ENCODE assay signal across 7 mouse cellular contexts in genomic region chr2:152048003-152048980, GRCm38 (mm10). TPM values are rescaled to one million over a fixed set of nuclear protein-coding genes. Genes with fewer than 3 reads are reported as not detected.
A peak's percentile ranks its signal among the peaks of the same experiment; 100 is the strongest.
DNase-seq lines count a peak whose midpoint lies in the region; ATAC-seq lines count a peak whose summit lies in the region.

No protein-coding gene starts in this region.

- H3K9me3 ChIP-seq in embryonic facial prominence, embryonic 11.5 days (replicated peaks; ENCODE audit: control insufficient read depth, low read length): no peaks in the 10 kb centered on the region
- no peaks in the 10 kb centered on the region for H3K9me3 ChIP-seq in hindbrain, embryonic 13.5 days
- H3K9me3 ChIP-seq in midbrain, embryonic 14.5 days (ENCODE audit: control insufficient read depth, low read length): no peaks in the 10 kb centered on the region

- intact Hi-C loops in left cerebral cortex, postnatal 4 days (cut with DNase I): no loop called here

- H3K27me3 ChIP-seq in embryonic facial prominence, embryonic 11.5 days (ENCODE audit: control insufficient read depth, insufficient read depth, low read length): peaks cover 35% of the 10 kb centered on the region
- H3K27me3 ChIP-seq in hindbrain, embryonic 13.5 days: no peaks in the 10 kb centered on the region
- no peaks in the 10 kb centered on the region for H3K27me3 ChIP-seq in midbrain, embryonic 14.5 days (ENCODE audit: control insufficient read depth, insufficient read depth, low read length)

- H3K27ac ChIP-seq in embryonic facial prominence, embryonic 11.5 days (replicated peaks; ENCODE audit: low read depth, low read length): peak overlapping the region; percentile 28; the same call in 1 of the 2 replicates
- H3K27ac ChIP-seq in hindbrain, embryonic 13.5 days: peak overlapping the region; percentile 96
- H3K27ac ChIP-seq in midbrain, embryonic 14.5 days (replicated peaks; ENCODE audit: low read depth, low read length): peak overlapping the region; percentile 90

- H3K4me2 ChIP-seq in embryonic facial prominence, embryonic 11.5 days (ENCODE audit: low read depth, low read length): peak overlapping the region; percentile 97
- H3K4me2 ChIP-seq in hindbrain, embryonic 13.5 days: peak overlapping the region; percentile 88
- peak overlapping the region; percentile 92 for H3K4me2 ChIP-seq in midbrain, embryonic 14.5 days (ENCODE audit: low read length)

- H3K9ac ChIP-seq in embryonic facial prominence, embryonic 11.5 days (replicated peaks; ENCODE audit: low read length): peak overlapping the region; percentile 75
- peak overlapping the region; percentile 82 for H3K9ac ChIP-seq in hindbrain, embryonic 13.5 days
- H3K9ac ChIP-seq in midbrain, embryonic 14.5 days (replicated peaks; ENCODE audit: low read length): peak overlapping the region; percentile 69

- peak overlapping the region; percentile 49 for H3K4me3 ChIP-seq in embryonic facial prominence, embryonic 11.5 days (ENCODE audit: low read depth, low read length)
- H3K4me3 ChIP-seq in hindbrain, embryonic 13.5 days: peak overlapping the region; percentile 47
- peak overlapping the region; percentile 43 for H3K4me3 ChIP-seq in midbrain, embryonic 14.5 days (replicated peaks; ENCODE audit: low read depth, low read length)

- H3K4me1 ChIP-seq in embryonic facial prominence, embryonic 11.5 days (ENCODE audit: control insufficient read depth, insufficient read depth, low read length): peaks cover 8% of the 10 kb centered on the region; the same call in 1 of the 2 replicates
- peaks cover 60% of the 10 kb centered on the region for H3K4me1 ChIP-seq in hindbrain, embryonic 13.5 days (replicated peaks)
- peaks cover 52% of the 10 kb centered on the region for H3K4me1 ChIP-seq in midbrain, embryonic 14.5 days (ENCODE audit: control insufficient read depth, insufficient read depth, low read length)

- WGBS in embryonic facial prominence, embryonic 11.5 days: under 1% methylated on average over 53 of the region's 82 CpGs
- WGBS in hindbrain, embryonic 13.5 days: under 1% methylated on average over 74 of the region's 82 CpGs
- under 1% methylated on average over 80 of the region's 82 CpGs for WGBS in midbrain, embryonic 14.5 days

- peak; percentile 66 for DNase-seq in left cerebral cortex, postnatal 4 days
- no peak for DNase-seq in left cerebral cortex, adult 9 months (ENCODE audit: low spot score in 2 of 2)
- peak; percentile 42 for DNase-seq in embryonic facial prominence, embryonic 11.5 days (ENCODE audit: low spot score)
- DNase-seq in midbrain, embryonic 14.5 days: peak; percentile 78
- DNase-seq in urinary bladder, postnatal 4 days (ENCODE audit: low spot score in 2 of 2): no peak

- H3K36me3 ChIP-seq in embryonic facial prominence, embryonic 11.5 days (replicated peaks; ENCODE audit: control insufficient read depth, insufficient read depth, low read depth, low read length): no peaks in the 10 kb centered on the region
- H3K36me3 ChIP-seq in hindbrain, embryonic 13.5 days: no peaks in the 10 kb centered on the region
- H3K36me3 ChIP-seq in midbrain, embryonic 14.5 days (ENCODE audit: control insufficient read depth, insufficient read depth, low read length): no peaks in the 10 kb centered on the region

- peak; percentile 46; the same call in 1 of the 2 replicates for ATAC-seq in embryonic facial prominence, embryonic 11.5 days (replicated peaks; ENCODE audit: insufficient number of reproducible peaks, low FRiP score, low TSS enrichment, low read depth)
- peak; percentile 57 for ATAC-seq in hindbrain, embryonic 13.5 days (ENCODE audit: low FRiP score)
- peak; percentile 74 for ATAC-seq in midbrain, embryonic 14.5 days (ENCODE audit: low FRiP score, low TSS enrichment)
- ATAC-seq in frontal cortex, adult (ENCODE audit: low TSS enrichment): no peak

RNA-seq across cellular contexts. Expression of gene Scrt2, which starts 33.0 kb away (rescaled TPM):
- 10 to 100 TPM; 20.0 to 25.2 TPM for total RNA-seq in left cerebral cortex, postnatal 4 days (2021)
- 1.9 and 2.6 TPM in 2 replicates for polyA plus RNA-seq in embryonic facial prominence, embryonic 11.5 days (2014; fragmentation: Nextera tagmentation; extraction: Ambion mirVana)
- polyA plus RNA-seq in hindbrain, embryonic 13.5 days (2015; fragmentation: Nextera tagmentation; extraction: Ambion mirVana): 24.0 and 27.8 TPM in 2 replicates
- 16.4 and 18.4 TPM in 2 replicates for polyA plus RNA-seq in midbrain, embryonic 14.5 days (2014; fragmentation: Nextera tagmentation; extraction: Ambion mirVana)

RNA-seq across cellular contexts. Expression of gene Slc52a3, which starts 52.0 kb away (rescaled TPM):
- total RNA-seq in left cerebral cortex, postnatal 4 days (2021): 1 to 10 TPM; 2.2 to 2.5 TPM
- polyA plus RNA-seq in embryonic facial prominence, embryonic 11.5 days (2014; fragmentation: Nextera tagmentation; extraction: Ambion mirVana): 0.36 and 0.72 TPM in 2 replicates
- polyA plus RNA-seq in hindbrain, embryonic 13.5 days (2015; fragmentation: Nextera tagmentation; extraction: Ambion mirVana): 0.55 and 1.2 TPM in 2 replicates
- 0.42 and 0.74 TPM in 2 replicates for polyA plus RNA-seq in midbrain, embryonic 14.5 days (2014; fragmentation: Nextera tagmentation; extraction: Ambion mirVana)

RNA-seq across cellular contexts. Expression of gene Srxn1, which starts 57.0 kb away (rescaled TPM):
- 10 to 100 TPM; 17.7 to 18.8 TPM for total RNA-seq in left cerebral cortex, postnatal 4 days (2021)
- 10.0 and 10.6 TPM in 2 replicates for polyA plus RNA-seq in embryonic facial prominence, embryonic 11.5 days (2014; fragmentation: Nextera tagmentation; extraction: Ambion mirVana)
- polyA plus RNA-seq in hindbrain, embryonic 13.5 days (2015; fragmentation: Nextera tagmentation; extraction: Ambion mirVana): 16.1 and 16.8 TPM in 2 replicates
- 11.5 and 17.4 TPM in 2 replicates for polyA plus RNA-seq in midbrain, embryonic 14.5 days (2014; fragmentation: Nextera tagmentation; extraction: Ambion mirVana)

Comparison
In these comparisons a context has a peak if more than half of its experiments do, and no peak if none do; other contexts are left out.
1. DNase-seq: peak in left cerebral cortex, postnatal 4 days (single experiment), embryonic facial prominence, embryonic 11.5 days (single experiment) and midbrain, embryonic 14.5 days (single experiment); none in left cerebral cortex, adult 9 months (0 of 2) and urinary bladder, postnatal 4 days (0 of 2).
2. H3K27ac ChIP-seq: peak in every context shown above with its lines; median percentile 96 in hindbrain, embryonic 13.5 days; 90 in midbrain, embryonic 14.5 days; 28 in embryonic facial prominence, embryonic 11.5 days.
3. Peak in every context shown above with its lines, with median percentiles within 50 percentile points of each other: H3K4me2 ChIP-seq, H3K4me3 ChIP-seq and H3K9ac ChIP-seq.